Mouse (Mus musculus) macrophage (primary cell): Measurements from ENCODE around the gene Ms4a13. TPM values are rescaled to one million over a fixed set of nuclear protein-coding genes. Genes with fewer than 3 reads are reported as not detected.
A peak's percentile ranks its signal among the peaks of the same experiment; 100 is the strongest.
"Not testable (repeated sequence)": the region's sequence is repeated elsewhere in the genome, so short reads cannot be mapped to it uniquely, and the experiment has no call there.

Experiments
- H3K27ac ChIP-seq: fragments of 350-480 bp; formaldehyde crosslinking; 2 replicates; pipeline ENCODE4 v1.9.0; 2021
- H3K36me3 ChIP-seq: fragments of 350-480 bp; formaldehyde crosslinking; 2 replicates; pipeline ENCODE4 v1.9.0; 2021; ENCODE audit errors: inconsistent target
- H3K4me3 ChIP-seq: fragments of 350-480 bp; formaldehyde crosslinking; 2 replicates; pipeline ENCODE4 v1.9.0; 2021; ENCODE audit errors: inconsistent target
- H3K79me2 ChIP-seq: fragments of 350-480 bp; formaldehyde crosslinking; 2 replicates; pipeline ENCODE4 v1.9.0; 2021; ENCODE audit errors: inconsistent target
- WGBS: methylation state at CpG from one replicate; pipeline ENCODE4 v1.1.7; 2026; ENCODE audit warnings: inconsistent platforms; ENCODE audit not compliant: missing documents; 5-methylcytosine and 5-hydroxymethylcytosine counted together
- polyA plus RNA-seq: library from polyadenylated mRNA; stranded (reverse); fragments of 250-400 nt; gene quantifications from 3 replicates; pipeline ENCODE4 v1.2.4, GENCODE M21; 2018; ENCODE audit warnings: inconsistent platforms
- total RNA-seq, 78 experiments: library from RNA; depleted of rRNA; stranded (reverse); fragments of 250-400 nt; gene quantifications; 1 replicate in 9 of 78; 2 replicates in 24 of 78; 3 replicates in 43 of 78; 4 replicates in 2 of 78; pipeline ENCODE4 v1.2.4; 2018; ENCODE audit warnings: inconsistent platforms in 56 of 78

The Ms4a13 gene
- not detected for total RNA-seq (2018; cell fraction: chromatin; rRNA removed)
- total RNA-seq (2018; cell fraction: cytosol; rRNA removed): not detected
- not detected for total RNA-seq (2018; cell fraction: nucleus; rRNA removed)
- polyA plus RNA-seq: not detected in 3 replicates

DNA sequence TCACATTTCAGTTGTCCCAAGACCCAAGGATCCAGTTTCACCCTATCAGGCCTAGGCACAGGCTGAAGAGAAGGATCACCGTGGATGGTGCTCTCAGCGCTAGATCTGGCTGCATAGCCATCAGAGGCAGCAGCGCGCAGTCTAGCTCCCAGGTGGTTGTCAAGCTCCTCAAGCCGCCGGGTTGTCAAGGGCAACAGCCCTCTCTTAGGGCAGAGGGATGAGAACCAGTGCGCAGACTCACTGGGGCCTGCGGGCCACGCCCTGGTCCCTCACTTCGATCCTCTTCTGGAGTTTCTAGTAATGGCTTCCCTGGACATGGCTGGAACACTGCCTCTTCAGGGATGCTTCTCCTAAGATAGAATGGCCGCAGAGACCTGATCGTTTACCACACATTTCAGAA lies at the start of gene Ms4a13:
Ms4a13 (minus strand) TSS at position 192 of the 400 bp plus-strand sequence.
- 91% methylated on average over 12 of the region's 12 CpGs for WGBS
- H3K79me2 ChIP-seq: no peaks in the 10 kb centered on the region
- H3K4me3 ChIP-seq: no peak within 1 kb of the TSS
- no peaks in the 10 kb centered on the region for H3K36me3 ChIP-seq
- no peak within 1 kb of the TSS for H3K27ac ChIP-seq

DNA sequence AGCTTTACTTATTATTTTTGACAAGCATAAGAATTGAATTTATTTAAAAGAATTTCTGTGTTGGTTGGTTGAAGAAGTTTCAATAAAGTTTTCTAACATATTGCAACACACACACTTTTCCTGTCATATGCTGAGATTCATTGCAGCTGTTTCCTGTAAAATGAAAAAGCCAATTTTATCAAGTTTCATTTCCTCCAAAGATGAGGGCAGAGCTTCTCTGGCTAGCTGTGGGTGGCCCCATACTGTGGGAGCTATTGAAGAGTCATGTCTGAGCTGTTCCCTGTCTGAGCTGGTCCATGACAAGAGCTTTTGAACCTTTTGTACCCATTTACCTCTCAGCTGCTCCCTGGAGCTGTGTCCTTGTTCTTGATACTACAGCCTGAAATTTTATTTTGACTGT lies 47.7 kb upstream of the Ms4a13 start:
- H3K4me3 ChIP-seq: no peak overlapping the region
- H3K27ac ChIP-seq: peak overlapping the region; percentile 98
- H3K79me2 ChIP-seq: no peaks in the 10 kb centered on the region
- no peaks in the 10 kb centered on the region for H3K36me3 ChIP-seq

DNA sequence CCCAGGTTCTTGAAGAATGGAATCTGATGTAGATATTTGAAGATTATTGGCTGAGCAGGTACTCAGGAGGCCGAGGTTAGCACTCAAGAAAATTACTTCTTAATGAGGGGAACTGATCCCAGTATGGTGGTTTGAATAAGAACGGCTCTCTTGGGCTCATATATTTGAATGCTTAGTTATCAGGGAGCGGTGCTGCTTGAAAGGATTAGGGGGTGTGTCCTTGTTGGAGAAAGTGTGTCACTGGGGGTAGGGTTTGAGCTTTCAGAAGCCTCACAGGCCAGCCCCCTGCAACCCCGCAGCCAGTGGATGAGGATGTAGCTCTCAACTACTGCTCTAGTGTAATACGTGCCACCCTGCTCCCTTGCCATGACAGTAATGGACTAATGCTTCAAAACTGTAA lies 46.0 kb upstream of the Ms4a13 start:
- H3K36me3 ChIP-seq: no peaks in the 10 kb centered on the region

DNA sequence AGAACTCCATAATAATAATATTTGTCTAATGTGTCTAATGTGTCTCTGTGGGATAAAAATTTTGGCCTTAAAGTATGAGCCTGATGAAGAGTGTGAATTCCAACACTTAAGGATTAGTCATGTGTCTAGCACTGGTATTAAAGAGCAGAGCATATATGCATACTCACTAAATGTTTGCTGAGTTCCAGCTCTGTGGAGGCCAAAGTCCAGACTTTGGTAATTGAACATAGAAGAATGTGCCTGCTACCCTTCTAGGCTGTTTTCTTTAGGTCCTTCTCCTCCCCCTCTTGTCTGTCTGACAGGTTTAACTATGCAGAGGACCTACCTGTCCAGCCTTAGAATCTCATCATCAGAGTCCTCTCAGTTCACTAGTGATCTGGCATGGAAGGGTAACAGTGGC lies 39.3 kb upstream of the Ms4a13 start:
- Histone ChIP-seq H3K27ac (no peak overlapping the region), H3K4me3 (no peak overlapping the region), H3K79me2 (no peaks in the 10 kb centered on the region), H3K36me3 (no peaks in the 10 kb centered on the region)

More for the DNA sequence above, 46.0 kb upstream of the Ms4a13 start:
- H3K4me3 ChIP-seq: no peak overlapping the region
- H3K79me2 ChIP-seq: no peaks in the 10 kb centered on the region
- peak overlapping the region; percentile 98; the same call in 1 of the 2 replicates for H3K27ac ChIP-seq
- 91% methylated on average over 5 of the region's 5 CpGs for WGBS

DNA sequence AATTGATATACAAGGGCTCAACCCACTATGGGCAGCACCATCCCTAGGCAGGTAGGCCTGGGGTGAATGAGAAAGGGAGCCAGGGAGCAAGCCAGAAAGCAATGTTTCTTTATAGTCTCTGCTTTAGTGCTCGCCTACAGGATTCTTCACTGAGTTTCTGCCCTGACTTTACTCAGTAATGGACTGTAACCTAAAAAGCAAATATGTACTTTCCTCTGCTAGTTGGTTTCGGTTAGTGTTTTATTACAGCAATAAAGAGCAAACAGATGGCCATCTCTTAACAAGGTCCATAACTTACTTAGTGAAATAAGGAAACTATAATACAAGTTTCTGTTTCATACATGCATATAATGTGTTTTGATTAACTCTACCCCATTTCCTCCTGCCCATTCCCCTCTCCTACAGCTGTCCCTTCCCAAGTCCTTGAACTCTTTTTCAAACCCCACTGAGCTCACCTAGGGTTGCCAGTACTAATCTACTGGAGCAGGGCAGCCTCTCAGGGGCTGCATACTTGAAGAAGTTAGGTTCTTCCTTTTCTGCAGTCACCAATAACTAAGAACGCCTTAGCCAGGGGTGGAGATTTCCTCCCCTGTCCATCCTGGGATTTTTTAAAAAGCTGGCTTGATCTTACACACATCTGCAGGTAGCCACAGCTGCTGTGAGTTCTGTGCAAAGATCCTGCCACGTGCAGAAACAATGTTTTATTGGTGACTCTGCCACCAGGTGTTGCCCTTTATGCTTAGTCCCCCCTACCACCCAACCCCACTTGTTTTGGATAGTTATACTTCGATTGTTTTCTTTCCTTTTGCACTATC lies 38.6 kb upstream of the Ms4a13 start:
- H3K27ac ChIP-seq: peak overlapping the region; percentile 59
- H3K79me2 ChIP-seq: no peaks in the 10 kb centered on the region
- 100% methylated on average over 5 of the region's 5 CpGs for WGBS
- no peak overlapping the region for H3K4me3 ChIP-seq
- no peaks in the 10 kb centered on the region for H3K36me3 ChIP-seq

DNA sequence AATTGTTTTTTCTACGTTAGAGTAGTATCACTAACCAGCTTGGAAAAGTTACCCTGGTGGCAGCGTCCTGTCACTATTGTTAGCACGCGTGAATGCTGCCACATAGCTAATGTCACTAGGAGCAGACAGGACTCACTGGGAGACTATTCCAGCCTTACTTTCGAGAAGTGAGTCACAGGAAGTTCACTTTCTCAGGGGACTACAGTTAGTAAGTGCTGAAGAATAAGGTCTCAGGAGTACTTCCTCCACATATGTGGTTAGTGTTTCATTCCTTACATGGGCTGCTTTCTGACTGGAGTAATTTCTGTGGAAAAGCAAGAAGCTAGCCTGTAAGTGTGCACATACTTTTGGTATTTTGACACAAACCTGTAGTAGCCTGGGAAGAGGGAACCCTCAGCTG lies 37.7 kb upstream of the Ms4a13 start:
- 47% methylated on average over 5 of the region's 5 CpGs for WGBS

DNA sequence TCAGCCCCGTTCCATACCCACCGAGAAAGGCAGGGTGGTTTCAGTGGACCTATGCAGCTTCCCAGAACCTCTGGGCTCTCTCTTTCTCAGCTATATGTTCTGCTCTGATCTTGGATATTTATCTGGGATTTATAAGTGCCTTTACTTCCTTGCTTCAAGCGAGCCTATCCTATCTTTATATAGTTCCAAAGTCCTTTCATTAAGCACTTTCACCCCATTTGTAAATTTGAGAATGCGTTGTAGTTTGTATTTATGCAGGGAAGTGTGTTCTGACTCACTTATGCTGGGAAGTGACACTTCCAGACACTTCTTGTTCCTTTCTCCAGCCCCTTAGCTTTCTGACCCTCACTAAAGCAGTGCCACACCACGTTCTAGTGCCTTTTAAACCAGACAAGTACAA lies 35.8 kb upstream of the Ms4a13 start, which contains the start of gene Ms4a12:
Ms4a12 (minus strand) TSS at position 101 of the 400 bp plus-strand sequence.
- Histone ChIP-seq H3K79me2 (no peaks in the 10 kb centered on the region), H3K4me3 (no peak within 1 kb of the TSS), H3K36me3 (no peaks in the 10 kb centered on the region), H3K27ac (peak within 1 kb of the TSS; percentile 59)
- 80% methylated on average over 5 of the region's 5 CpGs for WGBS

More for the DNA sequence above, 37.7 kb upstream of the Ms4a13 start:
- H3K27ac ChIP-seq: peak overlapping the region; percentile 59
- H3K79me2 ChIP-seq: no peaks in the 10 kb centered on the region
- no peaks in the 10 kb centered on the region for H3K36me3 ChIP-seq
- H3K4me3 ChIP-seq: no peak overlapping the region

DNA sequence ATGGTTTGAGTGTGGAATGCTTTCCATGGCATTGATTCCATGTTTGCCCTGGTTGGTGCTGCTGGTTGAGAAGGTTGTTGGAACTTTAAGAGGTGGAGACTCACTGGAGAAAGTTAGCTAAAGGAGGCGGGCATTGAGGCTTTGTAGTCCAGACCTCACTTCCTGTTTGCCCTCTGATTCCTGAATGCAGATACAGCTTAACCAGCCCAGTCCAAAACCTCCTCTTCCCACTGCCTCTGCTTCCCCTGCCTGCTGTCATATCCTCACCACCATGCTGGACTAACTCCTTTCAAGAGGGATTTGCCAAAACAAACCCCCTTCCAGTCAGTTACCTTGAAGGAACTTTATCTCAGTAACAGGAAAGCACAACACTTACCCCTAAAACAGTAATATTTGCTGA lies 4.0 kb downstream of the Ms4a13 start:
- no peak overlapping the region for H3K4me3 ChIP-seq
- H3K79me2 ChIP-seq: no peaks in the 10 kb centered on the region
- H3K27ac ChIP-seq: no peak overlapping the region
- H3K36me3 ChIP-seq: no peaks in the 10 kb centered on the region
- WGBS: 50% methylated on average over 1 of the region's 1 CpGs

DNA sequence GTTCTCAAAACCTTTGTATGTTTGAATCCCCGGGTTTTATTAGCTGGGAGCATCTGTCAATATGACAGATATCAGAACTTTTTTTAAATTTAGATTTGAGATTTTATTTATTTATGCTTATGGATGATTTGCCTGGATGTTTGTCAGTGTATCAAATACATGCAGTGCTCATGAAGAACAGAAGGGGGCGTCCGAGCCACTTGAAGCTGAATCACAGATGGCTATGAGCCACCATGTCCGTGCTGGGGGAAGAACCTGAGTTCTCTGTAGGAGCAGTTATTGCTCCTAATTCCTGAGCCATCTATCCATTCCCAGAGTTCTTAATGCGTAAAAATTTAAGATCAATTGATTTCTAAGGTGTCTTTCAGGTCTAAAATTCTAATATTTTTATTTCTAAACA lies 12.4 kb downstream of the Ms4a13 start:
- H3K27ac ChIP-seq: no peak overlapping the region
- H3K36me3 ChIP-seq: no peaks in the 10 kb centered on the region
- no peaks in the 10 kb centered on the region for H3K79me2 ChIP-seq
- H3K4me3 ChIP-seq: no peak overlapping the region
- WGBS: 19% methylated on average over 5 of the region's 5 CpGs

DNA sequence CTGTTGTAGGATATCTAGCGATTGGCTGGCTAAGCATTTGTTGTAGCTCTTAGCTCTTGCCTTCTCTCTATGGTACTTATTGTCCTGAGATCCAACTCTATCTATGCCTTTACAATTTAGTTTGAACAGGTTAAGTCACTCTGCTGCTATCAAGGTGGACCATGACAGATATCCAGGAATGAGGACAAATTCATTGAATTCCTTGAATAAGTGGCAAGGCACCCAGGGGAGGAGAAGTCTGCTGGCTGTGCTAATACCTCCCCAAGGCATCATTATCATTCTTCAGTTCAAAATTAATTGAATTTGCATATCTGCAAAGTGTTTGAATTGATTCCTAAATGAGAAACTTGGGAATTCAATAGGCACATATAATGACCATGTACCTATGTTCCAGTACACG lies 19.1 kb downstream of the Ms4a13 start:
- Histone ChIP-seq H3K27ac (no peak overlapping the region), H3K4me3 (no peak overlapping the region), H3K79me2 (no peaks in the 10 kb centered on the region), H3K36me3 (no peaks in the 10 kb centered on the region)
- 85% methylated on average over 2 of the region's 2 CpGs for WGBS

DNA sequence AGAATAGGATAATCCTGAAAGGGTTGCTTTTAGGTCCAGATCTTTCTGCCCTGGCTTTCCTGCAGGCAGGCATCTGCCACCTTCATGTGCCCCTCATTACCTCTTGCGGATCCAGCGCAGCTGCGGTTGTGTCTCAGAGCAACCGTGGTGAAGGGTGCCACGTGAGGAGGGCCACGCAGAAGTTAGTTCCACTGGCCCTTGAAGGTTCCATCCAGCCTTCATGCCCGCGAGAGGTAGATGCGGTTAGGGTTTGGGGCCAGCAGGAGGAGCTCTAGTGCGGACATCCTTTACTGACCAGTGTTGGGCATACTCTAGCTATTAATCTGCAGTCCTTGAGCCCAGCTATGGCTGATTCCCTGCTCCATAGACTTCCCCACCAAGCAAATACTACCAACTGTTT lies 31.4 kb downstream of the Ms4a13 start, which contains the start of gene 1700025F22Rik:
1700025F22Rik (minus strand) TSS at position 149 of the 400 bp plus-strand sequence.
- no peaks in the 10 kb centered on the region for H3K79me2 ChIP-seq
- H3K36me3 ChIP-seq: no peaks in the 10 kb centered on the region
- H3K4me3 ChIP-seq: no peak within 1 kb of the TSS
- H3K27ac ChIP-seq: no peak within 1 kb of the TSS
- WGBS: 38% methylated on average over 8 of the region's 10 CpGs

DNA sequence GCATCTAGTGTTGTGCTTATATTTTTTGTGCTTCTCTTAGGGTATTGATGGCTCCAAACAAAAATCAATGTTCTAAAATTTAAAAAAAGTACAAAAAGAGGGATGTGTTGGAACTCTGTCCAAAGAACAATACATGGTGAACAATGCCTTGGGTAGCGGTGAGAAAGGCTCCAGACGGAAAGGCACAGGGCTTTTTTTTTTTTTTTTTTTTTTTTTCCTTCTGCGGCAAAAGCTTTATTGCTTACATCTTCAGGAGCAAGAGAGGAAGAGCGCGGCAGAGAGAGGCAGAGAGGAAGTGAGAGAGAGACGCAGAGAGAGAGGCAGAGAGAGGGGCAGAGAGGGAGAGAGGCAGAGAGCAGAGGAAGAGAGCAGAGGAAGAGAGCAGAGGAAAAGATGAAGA lies 38.6 kb downstream of the Ms4a13 start:
- 65% methylated on average over 6 of the region's 6 CpGs for WGBS
- not testable (repeated sequence) for H3K79me2 ChIP-seq, H3K27ac ChIP-seq, H3K4me3 ChIP-seq, H3K36me3 ChIP-seq

DNA sequence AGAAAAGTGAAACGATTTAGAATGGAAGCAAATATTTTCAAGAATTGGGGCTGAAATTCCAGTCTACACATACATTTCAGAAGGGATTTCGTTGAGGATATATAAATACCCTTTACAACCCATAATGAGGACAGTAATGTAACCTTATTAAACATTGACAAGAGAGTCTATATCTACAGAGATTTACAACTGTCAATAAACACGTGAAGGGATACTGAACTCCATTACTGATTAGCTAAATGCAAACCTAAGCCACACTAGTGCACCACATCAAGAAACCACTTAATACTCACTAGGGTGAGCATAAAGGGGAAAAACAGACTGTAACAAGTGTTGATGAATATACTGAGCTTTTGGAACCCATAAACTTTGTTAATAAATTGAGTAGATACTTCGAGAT lies 61.2 kb downstream of the Ms4a13 start:
- WGBS: 92% methylated on average over 4 of the region's 4 CpGs
- H3K27ac ChIP-seq: no peak overlapping the region
- H3K79me2 ChIP-seq: no peaks in the 10 kb centered on the region
- no peak overlapping the region for H3K4me3 ChIP-seq
- no peaks in the 10 kb centered on the region for H3K36me3 ChIP-seq

DNA sequence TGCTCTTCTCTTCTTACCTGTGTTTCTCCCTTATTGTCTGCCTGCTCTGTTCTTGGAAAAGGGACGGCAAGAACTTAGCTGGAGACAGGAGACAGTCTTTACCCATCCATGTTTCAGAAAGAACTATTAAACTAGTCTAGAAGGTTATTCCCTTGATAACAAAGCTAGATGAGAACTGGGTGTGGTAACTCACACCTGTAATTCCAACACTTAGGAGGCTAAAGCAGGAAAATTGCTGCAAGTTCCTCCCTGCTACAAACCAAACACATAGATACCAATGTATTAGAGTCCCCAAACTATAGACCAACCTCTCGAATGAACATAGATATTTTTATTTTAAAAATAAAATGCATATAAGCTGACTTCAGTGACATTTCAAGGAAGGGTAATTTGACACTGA lies 61.7 kb downstream of the Ms4a13 start:
- H3K79me2 ChIP-seq: no peaks in the 10 kb centered on the region

DNA sequence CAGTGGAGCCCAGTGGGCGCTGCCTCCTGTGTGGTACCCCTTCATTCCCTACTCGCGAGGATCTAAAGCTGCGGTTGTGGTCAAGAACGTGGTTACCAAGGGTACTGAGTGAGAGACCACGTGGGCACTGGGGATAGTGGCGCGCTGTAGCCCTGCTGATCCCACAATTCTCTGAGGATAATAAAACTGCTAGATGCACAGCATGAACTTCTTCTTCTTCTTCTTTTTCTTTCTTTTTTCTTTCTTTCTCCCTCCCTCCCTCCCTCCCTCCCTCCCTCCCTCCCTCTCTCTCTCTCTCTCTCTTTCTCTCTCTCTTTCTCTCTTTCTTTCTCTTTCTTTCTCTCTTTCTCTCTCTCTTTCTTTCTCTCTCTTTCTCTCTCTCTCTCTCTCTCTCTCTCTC lies 65.8 kb downstream of the Ms4a13 start, which contains the start of gene 1700017D01Rik:
1700017D01Rik (minus strand) TSS at position 101 of the 400 bp plus-strand sequence.
- not testable (repeated sequence) for H3K4me3 ChIP-seq, H3K79me2 ChIP-seq, H3K27ac ChIP-seq, H3K36me3 ChIP-seq
- 65% methylated on average over 8 of the region's 8 CpGs for WGBS

More for the DNA sequence above, 61.7 kb downstream of the Ms4a13 start:
- no peaks in the 10 kb centered on the region for H3K36me3 ChIP-seq
- no peak overlapping the region for H3K27ac ChIP-seq
- H3K4me3 ChIP-seq: no peak overlapping the region
- WGBS: 94% methylated on average over 2 of the region's 2 CpGs
